Mouse (Mus musculus) spleen, embryonic (tissue): ENCODE results near the gene 4931428F04Rik.

Source experiments
- CTCF ChIA-PET: fragments of 350-600 bp; sonication (Branson Sonifier 250); formaldehyde crosslinking; loops from one replicate; lab custom pipeline; 2022; lab: Charles Lee

The 4931428F04Rik gene

DNA sequence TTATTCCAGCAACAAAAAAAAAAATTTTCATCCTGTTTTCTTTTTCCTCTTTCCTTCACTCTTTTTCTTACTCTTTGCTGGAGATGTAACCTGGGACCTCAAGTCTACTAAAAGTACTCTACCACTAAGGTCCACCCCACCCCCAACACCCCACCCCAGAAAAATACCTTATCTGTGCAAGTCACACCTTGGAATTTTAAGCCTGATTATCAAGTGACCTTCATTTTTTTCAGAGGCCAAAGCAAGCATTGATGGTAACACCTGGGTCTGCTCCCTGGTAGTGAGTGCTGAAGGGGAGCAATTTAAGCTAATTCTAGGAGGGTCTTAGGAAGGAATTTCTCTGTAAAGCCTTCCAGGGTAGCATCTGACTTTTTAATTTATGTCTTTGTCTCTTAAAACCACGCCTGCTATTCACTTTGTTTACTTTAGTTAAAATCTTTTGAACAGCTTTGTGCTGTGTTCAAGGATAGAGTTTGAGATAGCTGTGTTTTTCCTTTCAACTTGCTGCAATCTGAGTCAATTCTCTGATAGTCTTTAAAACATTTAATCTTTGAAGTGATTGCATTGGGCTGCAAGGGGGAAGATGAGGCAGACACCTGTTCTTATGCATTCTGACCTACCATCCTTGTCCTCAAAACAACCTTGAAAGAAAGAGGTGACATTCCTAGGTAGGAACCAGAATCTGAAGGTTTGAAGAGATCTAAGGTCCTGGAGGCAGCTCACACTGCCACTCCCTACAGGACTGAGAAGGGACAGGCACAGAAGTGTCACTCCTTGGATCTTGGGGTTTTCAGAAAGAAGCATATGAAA lies 56.3 kb downstream of the 4931428F04Rik start:
- CTCF ChIA-PET: no interaction called here

DNA sequence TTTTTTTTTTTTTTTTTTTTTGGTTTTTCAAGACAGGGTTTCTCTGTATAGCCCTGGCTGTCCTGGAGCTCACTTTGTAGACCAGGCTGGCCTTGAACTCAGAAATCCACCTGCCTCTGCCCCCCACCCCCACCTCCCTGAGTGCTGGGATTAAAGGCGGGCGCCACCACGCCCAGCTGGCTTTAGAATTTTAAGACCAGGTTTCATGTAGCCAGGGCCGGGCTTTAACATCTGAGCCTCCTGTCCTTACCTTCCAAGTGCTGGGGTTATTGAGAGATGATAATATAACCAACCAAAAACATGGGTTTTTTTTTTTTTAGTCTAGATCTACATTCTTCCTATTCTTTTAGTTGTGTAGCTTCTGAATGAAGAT lies 57.4 kb downstream of the 4931428F04Rik start:
- CTCF ChIA-PET: interaction anchor here (0.6 to 1.4 kb wide), 2 partner anchors 12 to 27 kb away, joined by 3 to 6 read pairs; no protein-coding TSS in a partner anchor

DNA sequence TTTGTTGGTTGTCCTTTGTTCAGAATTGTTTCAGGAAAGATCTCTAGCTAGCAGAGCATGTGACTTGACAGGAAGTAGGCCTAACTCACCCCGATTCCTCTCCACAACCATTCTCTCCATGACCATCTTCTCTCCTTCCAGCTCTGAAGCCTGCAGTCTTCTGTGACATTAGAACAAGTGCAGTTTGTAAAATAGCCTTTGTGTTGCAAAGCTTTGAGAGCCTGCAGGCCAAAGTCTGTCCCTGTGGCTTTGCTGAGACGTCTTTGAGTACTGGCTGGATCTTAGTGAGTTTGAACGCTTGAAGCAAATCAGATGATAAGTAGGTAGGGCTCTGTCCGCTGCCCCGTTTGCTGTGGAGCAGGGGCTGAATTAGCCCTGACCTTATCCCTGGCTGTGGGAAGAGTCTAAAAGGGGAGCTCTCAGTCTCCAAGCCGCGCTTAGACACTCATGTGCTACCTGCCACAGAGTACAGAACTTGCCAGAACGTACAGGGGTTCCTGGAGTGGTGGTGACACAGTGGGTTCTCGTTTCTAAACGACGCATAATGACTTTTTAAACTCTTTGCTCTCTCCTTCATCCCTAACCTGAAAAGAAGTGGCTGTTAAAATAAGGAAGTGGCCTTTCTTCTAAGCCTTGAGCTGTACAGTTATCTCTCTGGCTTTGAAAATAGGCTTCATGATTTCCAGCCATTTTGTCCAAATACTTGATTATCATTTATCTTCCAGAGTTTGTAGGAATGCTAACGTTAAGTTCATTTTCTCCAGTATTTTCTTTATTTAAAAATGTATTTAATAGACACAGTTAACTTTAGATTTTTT lies 58.0 kb downstream of the 4931428F04Rik start:
- CTCF ChIA-PET: interaction anchor here (0.6 to 1.4 kb wide), 2 partner anchors 11 to 28 kb away, joined by 3 to 6 read pairs; no protein-coding TSS in a partner anchor
